Mouse (Mus musculus) testis, postnatal 10 days (tissue): ENCODE data around the gene Grid2ip.

Experiments used
- DNase-seq: peaks from one replicate; pipeline ENCODE4 v3.0.0; 2021; ENCODE audit warnings: low spot score

Grid2ip gene

DNA sequence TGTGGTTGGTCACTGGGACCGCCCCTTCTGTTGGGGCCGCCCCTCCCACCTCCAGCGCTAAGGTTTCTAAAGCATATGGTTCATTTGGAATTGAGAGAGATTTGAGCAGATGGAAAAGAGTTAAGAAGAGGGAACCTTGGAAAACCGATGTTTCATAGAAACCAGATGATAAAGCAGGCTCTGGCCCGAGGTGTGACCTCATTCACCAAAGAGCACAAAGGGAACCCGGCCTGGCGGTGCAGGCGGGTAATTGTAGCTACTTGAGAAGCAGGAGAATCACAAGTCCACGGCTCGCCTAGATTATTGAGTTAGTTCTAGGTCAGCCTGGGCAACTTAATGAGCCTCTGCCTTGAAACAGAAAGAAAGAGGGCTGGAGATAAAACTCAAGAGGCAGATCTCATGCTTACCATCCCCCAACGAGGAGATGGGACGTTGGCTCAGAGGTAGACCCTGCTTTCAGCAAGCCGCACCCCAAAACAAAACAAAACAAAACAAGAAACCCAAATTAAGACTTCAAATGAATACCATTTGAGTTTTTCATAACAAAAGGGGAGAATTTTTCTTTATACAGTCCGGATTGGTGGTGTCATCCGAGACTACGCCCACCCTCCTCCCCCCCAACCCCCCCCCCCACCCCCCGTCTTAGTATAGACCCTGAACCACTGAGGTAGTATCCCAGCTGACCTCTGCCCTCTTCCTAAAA, at the start of gene Grid2ip:
Gene Grid2ip (plus strand): TSS at position 653 of the 703 bp plus-strand sequence.
- DNase-seq, result no peak

DNA sequence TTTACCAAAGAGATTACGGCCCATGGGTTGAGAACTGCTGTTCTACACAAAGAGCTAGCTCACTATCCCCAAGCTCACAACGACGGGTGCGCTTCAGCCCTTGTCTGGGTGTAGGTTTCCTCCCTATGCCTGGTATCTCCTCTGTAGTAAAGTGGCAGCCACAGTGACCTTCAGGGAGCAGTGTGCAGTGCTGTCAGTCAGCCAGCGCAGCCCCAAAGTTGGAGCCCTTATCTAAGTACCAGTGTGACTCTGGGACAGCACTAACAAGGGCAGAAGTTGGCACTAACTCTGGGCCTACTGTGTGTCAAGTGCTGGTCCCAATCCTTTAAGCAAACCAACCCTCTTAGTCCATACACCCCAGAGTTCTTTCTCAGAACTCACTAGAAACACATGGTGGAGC, 48.3 kb upstream of the Grid2ip start:
- no peak for DNase-seq

GRCm38 (mm10) chr5:143309916-143310315, 47.2 kb upstream of the Grid2ip start:
- no peak for DNase-seq

DNA sequence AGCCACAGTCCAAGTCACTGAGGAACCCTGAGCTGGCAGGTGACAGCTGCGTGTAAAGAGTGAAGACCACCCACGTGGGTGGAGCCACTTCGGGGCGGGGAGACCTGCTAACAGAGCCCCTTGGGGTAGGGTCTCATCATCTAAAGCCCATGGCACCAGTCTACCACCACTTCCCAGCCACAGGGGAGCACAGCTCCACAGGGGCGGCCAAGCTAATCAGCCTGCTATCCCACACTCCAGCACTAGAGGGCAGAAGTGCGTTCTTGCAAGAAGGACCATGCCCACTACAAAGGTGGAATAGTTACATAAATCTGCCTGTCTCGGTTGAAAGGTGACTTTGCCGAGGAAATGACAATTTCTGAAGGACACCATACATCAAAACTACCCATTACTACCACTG, 45.3 kb upstream of the Grid2ip start:
- DNase-seq, result peak; percentile 91

DNA sequence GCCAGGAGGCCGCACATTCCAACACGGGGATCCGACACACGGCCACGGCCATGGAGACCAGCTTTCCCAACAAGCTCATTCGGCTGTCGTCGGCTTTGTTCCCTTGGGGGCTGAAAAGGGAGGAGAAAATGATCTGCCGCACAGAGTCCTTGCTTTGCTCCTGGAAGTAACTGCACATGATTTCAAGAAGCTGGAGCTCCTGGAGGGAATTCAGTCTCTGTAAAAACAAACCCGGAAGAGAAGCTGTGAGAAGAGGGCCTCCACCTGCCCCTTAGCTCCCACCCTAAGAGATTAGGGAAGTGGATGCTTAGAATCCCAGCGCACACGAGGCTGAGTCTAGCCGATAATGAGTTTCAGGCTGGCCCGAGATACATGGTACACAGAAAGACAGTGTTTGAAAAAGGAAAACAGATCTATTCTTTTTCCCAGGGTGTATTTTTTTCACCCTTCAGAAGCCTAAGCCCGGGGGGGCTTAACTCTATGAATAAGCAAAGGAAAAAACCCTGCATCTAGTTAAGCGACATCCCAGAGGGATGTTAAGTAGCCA, 42.9 kb upstream of the Grid2ip start:
- no peak for DNase-seq

GRCm38 (mm10) chr5:143314730-143315513, 42.2 kb upstream of the Grid2ip start, which contains the start of gene E130309D02Rik:
Gene E130309D02Rik, minus strand, starts transcription at chr5:143315360.
- DNase-seq, result peak; percentile 98

- DNase-seq, result no peak
These were observed 41.6 kb upstream of the Grid2ip start for GRCm38 (mm10) chr5:143315514-143315888.

DNA sequence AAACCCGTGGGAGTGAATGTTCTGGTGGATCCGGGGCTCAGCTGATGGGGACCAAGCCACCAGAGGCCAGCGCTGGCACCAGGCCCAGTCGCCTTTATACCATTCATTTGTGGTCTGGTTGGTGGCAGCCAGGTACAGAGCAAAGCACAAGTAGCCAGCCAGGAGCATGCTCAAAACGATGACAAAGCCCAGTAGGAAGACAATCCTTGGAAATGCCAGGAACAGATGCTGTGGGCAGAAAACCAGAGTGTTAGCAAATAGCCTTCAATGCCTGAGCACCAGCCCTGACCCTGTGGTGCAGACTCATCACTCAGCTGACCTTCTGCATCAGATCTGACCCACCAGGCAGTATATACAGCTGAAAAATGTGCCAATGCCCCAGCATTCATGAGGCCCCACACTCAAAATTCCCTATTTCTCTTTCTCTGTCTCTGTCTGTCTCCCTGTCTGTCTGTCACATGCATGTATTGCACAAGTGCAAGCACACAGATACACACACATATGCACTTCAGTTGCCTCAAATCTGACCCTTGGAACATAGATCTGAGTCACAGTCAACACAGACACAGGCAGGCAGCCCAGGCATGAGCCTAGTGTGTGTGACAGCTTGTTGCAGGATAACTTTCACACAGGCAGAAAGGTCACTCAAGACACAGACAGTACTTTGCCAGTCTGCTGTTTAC, 40.4 kb upstream of the Grid2ip start:
- DNase-seq, result no peak

- DNase-seq, result no peak
These were observed 39.9 kb upstream of the Grid2ip start for GRCm38 (mm10) chr5:143317288-143317610.

DNA sequence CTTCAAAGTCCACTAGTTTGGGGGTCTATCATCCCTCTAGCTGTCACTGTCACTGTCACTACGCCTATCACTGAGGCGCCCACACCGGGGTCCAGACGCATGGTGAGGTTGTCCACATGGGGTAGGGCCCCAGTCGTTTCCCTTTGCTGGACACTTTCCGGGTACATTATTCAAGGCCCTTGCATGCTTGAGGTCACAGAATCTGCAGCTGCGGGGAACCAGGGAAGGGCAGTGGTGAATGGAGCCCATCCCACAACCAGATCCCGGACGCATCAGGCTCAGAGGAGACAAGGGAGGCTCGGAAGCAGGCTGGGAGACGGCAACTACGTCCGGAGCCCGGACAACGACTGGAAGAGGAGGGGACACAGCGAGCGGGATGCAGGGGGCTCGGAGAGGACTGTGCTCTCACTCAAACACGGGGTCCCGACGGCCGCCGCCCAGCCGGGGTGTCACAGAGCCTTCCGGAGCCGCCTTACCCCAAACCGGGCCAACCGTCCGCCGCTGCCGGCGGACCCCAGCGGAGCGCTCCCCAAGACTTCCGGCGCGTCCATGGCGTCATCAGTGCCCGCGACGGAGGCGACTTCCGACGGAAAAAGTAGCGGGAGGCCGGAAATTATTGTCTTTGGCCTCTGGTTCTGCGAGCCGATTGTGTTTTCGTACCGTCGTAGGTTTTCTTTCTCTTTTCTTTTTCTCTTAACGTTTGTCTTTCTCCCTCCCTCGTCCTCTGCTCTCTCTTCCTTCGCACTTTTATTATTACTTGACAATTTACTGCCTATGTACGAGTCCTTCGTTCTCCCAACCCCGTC, 28.2 kb upstream of the Grid2ip start, which contains the start of gene Zdhhc4:
Gene Zdhhc4 (minus strand): TSS at position 567 of the 806 bp plus-strand sequence.
- DNase-seq, result peak; percentile 97

DNA sequence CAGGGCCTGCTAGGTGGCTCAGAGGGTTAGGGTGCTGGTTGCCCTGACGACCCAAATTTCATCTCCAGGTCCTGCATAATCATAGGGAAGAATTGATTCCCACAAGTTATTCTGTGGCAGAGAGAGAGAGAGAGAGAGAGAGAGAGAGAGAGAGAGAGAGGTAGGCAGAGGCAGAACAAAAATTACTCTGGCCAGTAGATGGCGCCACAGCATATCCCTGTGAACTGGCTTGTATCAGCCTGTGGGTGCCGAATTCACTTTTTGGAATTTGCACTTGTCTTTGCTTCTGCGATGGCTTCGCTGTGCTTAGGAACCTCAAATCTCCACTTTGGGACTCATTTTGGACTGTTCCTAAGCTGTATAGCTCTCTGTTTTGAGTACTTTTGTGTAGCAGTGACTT, 23.3 kb upstream of the Grid2ip start:
- DNase-seq, result peak; percentile 89

DNA sequence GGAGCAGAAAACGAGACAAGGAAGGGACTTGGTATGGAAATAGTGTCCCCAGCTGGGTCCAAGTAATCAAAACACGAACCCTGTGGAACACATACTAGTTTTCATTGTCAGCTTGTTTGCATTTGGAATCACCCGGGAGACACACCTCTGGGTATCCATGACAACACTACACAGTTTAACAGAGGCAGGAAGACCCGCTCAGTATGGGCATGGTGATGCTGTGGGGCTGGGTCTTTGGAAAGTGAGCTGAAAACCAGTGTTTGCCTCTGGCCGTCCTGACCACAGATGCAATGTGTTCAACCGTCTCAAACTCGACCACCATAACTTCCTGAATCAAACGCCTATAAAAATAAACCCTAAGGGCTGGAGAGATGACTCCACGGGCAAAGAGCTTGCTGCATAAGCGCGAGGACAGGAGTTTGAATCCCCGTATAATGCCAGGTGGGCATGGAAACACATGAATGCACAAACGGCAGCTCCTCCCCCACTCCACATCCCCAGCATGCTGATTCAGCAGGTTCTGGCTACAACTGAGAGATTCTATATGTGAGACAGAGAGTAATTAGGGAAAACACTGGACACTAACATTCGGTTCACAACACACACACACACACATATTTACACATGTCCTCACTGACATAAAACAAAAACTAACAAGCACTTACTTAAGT, 22.6 kb upstream of the Grid2ip start:
- no peak for DNase-seq

DNA sequence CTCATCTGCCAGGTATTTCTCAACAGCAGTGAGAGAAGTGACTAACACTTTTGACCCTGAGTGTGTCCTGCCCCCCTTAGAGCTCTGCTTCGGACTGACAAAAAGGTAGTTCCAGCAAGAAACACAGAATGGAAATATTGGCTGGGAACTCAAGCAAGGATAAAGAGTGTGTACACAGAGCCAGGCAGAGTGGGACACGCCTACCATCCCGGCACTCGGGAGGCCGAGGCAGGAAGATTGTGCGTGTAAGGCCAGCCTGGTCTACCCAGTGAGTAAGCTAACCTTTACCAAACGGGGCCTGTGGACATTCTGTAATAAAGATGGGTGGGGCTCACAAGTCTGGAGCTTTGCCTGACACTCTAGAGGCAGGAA, 22.1 kb upstream of the Grid2ip start:
- no peak for DNase-seq

GRCm38 (mm10) chr5:143336559-143336958, 20.6 kb upstream of the Grid2ip start:
- no peak for DNase-seq

- no peak for DNase-seq
These were observed 17.5 kb upstream of the Grid2ip start for GRCm38 (mm10) chr5:143339603-143340002.

GRCm38 (mm10) chr5:143346367-143346766, 10.8 kb upstream of the Grid2ip start:
- DNase-seq, result no peak

GRCm38 (mm10) chr5:143356017-143356416, 1.1 kb upstream of the Grid2ip start:
- DNase-seq, result no peak

DNA sequence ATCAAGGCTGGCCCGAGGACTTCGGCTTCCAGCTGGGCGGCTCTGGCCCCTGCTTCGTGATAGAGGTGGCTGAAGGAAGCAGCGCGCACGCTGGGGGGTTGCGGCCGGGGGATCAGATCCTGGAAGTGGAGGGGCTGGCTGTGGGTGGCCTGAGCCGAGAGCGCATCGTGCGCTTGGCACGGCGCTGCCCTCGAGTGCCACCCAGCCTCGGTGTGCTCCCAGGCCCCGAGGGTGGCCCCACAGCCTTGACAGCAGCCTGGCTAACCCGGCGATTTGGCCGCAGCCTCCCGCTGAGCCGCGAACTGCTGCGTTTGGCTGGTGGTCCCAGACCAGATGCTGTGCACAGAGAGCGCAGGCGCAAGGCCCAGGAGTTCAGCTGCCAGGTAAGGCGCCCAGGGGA, 426 bp downstream of the Grid2ip start:
- DNase-seq, result no peak

GRCm38 (mm10) chr5:143359263-143359662, 2.1 kb downstream of the Grid2ip start:
- DNase-seq, result no peak

- no peak for DNase-seq
These were observed 2.9 kb downstream of the Grid2ip start for GRCm38 (mm10) chr5:143360000-143360399.

- no peak for DNase-seq
These were observed 4.3 kb downstream of the Grid2ip start for GRCm38 (mm10) chr5:143361428-143361827.
